Mouse (Mus musculus) Muller cell, postnatal 12 days (primary cell): ENCODE data around the gene B3gnt7.
"Not testable (repeated sequence)": the region's sequence is repeated elsewhere in the genome, so short reads cannot be mapped to it uniquely, and the experiment has no call there.

Experiments
- DNase-seq: peaks from one replicate; pipeline ENCODE4 v3.0.0-alpha.2; 2015; ENCODE audit errors: inconsistent ontology term

Gene B3gnt7

DNA sequence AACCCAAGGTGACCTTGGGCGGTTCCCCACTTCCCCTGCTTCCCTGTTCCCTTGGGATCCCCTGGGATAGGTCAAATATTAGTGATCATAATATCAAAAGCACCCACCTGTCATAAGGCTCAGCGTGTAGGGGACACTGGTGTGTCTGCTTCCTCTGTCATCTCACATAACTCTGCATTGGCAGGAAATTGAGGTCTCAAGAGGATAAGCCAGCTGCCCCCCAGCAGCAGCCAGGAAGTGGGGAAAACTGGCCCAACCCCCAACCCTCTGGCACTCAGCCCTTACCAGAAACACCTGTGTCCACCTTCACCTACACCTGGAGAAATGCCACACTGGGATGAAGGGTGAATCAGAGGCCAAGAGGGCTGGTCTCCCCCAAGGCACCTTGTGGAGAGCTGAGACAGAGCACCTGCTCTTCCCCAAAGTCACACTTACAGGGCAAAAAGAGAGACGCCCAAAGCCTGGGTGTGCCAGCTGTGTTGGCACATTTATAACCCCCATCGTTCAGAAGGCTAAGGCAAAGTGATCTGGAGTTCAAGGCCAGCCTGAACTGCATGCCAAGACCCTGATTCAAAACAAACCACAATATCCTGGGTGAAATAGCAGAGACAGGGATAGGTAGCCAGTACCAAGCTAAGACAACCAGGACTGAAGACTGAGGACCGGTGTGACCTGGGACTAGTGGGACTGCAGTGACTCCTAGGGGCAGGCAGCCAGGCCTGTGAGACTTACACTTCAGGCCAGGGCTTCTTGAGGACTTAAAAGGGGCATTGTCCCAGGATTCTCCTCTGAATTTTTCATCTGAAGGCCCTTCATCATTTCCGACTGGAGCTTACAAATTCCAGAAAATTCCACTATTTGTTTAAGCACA lies 1.2 kb upstream of the B3gnt7 start:
- DNase-seq: no peak

DNA sequence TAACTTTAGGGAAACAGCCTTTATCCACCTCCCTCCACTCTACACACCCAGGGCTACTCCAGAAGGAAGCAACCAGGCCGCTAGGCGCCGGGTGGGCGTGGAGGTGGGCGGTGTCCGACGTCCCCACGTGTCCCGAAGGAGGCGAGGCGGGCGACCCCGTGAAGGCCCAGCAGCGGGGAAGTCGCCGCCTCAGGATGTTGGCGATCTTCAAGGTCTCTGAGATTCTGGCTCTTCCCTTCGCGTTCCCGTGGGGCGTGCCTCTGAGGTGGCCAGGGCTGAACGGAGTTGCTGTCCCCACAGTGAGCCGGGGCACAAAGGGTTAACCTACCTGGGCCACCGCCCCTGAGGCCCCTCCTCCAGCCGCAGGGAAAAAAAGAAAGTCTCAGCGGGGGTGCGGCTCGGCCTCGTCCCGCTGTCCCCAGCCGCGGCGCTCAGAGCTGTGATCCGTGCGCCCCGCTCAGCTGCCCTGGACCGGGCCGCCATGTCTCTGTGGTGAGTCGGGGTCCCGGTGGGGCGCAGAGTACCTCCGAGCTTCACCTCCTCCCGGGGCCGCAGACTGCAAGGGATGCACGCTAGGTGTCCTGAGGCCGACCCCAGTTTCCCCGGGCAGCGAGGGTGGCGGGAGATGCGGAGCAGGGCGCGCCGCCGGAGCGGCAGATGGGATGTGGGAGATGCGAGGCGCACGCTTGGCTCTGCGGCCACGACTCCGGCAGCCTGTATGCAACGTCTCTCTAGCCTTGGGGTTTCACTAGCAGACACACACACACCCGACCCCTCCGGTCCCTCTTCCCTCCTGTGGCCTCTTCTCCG lies 636 bp downstream of the B3gnt7 start:
- peak; percentile 58 for DNase-seq

DNA sequence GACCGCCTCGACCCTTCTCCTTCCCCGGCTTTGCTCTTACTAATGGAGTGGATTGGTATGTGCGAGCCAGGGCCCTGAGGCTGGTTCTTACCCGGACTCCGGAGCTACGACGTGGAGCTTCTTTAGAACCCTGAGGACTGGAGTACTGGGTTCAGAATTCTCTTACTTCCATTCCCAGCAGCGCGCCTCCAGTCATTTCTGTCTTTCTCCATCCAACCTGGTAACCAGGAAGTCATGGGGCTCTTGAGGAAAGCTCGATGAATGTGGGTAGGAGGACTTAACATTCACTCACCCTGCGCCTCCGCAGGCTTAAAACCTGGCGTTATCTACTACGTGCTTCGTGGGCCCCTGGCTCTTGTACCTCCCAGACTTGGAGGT lies 1.2 kb downstream of the B3gnt7 start:
- DNase-seq: no peak

DNA sequence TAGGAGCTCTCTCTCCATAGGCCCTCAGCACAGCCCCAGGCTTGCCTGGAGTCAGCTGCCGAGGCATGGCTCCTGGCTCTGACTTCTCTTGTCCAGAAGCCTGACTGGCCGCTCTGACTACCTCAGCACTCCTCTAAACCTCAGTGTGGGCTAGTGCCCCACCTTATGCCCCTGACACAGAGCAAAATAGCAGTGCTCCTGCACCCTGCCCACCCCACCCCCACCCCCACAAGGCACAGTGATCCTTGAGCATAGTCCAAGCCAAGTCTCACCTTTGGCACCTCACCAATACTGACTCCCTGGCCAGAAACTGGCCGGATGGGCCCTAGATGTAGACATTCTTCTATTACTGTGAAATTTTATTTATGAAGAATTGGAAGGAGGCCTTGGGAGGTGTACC lies 4.1 kb downstream of the B3gnt7 start:
- DNase-seq: no peak

DNA sequence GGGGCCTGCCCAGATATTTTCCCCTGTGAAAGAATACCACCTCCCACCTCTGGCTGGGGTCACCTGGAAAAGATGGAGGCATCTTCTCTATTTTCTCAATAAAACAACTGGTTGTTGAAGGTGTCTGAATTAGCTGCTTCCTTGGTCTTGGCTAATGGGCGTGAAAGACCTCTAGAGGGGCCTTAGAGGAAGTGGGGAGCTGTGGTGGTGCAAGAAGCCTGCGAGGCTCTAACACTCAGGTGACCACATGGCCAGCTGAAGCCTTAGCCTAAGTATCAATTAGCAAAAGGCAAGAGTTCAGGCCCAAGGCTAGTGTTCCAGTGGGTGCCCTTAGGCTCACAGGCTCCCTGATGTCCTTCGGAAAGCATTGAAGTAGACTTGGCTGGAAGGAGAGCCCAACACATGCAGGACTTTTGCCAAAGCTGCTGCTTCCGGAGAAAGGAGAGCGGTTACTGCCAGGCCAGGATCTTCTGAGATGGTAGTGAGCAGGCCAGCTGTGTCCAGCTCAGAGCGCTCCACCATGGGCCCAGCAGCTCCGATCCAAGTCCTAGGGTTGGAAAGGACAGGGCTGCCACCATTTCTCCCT lies 4.6 kb downstream of the B3gnt7 start:
- no peak for DNase-seq

DNA sequence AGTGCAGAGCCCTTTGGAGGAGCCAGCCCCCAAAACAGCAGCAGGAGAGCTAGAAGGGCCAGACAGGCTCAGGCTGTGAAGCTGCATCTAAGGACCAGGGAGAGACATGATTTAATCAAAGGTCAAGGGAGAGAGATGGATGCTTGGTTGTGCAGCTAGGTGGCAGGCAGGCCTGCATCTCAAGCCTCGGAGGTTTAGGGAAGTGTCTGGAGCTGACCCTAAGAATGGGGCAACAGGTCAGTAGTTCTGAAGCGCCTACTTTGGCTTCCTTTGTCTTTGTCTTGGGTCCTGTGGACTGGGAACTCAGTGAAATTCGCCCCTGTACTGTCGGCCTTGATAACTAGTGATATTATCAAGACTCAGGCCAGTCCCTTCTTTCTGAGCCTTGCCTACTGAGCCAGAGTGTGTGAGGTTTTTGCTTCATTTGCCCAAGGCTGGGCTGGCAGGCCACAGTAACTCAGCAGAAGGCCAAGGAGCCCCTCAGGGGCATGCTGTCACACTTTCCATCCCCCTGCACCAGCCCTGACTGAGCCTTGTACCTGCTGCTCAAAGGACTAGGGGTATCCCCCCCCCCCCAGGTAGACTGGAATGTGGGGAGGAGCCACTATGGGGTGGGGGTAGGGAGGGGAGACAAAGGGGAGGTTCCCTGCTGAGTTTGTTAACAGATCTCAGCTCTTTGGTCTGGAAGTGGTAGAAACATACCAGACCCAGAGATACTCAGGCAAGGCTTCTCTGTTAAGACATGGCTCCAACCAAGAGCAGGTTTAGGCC lies 5.4 kb downstream of the B3gnt7 start:
- DNase-seq: no peak

DNA sequence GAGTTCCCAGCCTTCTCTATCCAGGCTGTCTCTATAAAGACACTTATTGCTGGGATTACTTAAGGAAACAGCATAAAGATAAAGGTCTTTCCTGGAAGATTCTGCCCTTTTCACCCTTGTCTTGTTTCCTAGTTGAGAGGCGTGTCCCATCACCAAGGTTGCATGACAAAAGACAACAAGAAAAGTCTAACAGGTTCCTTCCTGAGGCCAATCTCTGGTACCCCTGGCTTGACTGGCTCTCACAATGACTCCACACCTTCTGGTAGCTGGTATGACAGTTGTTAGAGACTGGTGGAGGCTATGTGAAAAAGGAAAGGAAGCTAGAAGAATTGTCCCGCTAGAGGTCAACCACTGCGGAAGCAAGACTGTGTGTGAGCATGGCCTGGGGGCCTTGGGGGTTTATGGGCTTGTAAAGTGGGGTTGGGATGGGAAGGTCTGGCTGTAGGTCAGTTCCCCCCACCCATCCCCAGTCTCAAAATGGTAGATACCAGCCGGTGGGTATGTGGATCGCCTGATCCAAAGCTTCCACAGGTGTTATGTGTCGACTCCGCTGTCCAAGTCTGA lies 6.7 kb downstream of the B3gnt7 start:
- DNase-seq: no peak

DNA sequence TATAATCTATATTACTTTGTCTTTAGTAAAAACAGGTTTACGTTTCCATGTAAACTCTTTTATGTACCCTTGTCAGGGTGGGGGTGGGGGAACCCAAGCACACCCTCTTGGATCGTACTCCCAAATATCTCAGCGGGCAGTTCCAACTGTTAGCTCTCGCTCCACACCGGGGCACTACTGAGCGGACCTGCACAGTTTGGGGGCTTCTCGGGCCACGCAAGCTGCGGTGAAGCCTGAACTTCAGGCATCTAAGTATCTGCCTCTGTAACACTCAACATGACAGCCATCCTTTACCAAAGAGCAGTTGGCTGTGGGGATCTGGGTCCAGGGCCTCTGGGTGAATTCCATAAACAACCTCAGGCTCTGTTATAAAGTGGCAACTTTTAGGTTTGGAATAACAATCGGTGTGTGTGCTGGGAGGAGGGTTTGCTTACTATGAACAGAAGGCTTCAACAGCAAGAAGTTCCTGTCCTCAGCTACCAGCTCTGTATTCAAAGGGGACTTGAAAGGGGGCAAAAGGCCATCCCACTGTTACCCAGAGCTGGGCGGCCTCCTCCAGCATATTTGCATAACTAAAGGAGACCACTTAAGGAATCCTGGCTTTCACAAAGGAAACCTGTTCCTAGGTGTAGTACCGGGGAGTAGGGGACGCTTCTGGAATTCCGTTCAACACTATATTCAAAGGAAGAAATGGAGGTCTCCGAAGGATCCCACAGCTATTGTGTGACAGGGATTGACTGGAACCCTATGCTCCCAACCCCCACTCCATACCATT lies 8.1 kb downstream of the B3gnt7 start:
- DNase-seq: no peak

DNA sequence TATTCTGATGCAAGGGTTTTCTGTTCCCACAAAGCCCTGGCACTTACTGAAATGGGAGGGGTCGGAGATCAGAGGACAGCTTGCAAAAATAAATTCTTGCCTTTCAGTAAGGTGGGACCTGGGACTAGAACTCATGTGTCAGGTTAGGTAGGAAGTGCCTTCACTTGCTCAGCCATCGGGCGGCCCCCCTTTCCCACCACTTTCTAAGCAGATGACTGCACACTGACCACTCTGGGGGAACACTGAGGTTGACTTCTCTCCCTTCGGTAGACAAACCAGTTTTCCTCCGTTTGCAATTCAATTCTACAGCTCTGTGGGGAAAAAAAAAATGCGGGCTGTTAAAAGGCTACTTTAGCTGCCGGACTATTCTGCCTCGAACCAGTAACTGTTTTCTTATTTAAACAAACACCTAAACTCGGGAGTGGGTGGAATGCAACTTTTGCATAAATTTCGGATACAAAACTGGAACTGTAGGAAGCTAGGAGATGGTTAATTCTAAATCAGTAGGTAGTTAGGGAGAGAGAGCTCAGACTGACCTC lies 8.9 kb downstream of the B3gnt7 start:
- DNase-seq: no peak

DNA sequence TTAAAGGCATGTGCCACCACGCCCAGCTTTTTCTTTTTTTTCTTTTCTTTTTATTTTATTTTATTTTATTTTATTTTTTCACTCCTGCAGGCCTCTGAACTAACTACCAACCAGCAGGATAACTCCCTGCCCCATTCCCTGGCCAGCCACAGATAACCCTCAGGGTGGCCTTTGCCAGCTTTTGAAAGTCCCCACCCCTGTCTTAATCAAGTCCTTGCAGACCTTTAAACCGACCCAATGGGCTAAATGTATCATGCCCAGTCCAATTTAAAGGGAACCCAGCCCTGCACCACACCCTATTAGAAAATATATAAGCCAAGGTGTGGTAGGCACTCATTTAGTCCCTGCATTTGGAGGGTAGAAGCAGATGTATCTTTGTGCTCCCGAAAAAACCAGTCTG lies 9.6 kb downstream of the B3gnt7 start:
- no peak for DNase-seq

DNA sequence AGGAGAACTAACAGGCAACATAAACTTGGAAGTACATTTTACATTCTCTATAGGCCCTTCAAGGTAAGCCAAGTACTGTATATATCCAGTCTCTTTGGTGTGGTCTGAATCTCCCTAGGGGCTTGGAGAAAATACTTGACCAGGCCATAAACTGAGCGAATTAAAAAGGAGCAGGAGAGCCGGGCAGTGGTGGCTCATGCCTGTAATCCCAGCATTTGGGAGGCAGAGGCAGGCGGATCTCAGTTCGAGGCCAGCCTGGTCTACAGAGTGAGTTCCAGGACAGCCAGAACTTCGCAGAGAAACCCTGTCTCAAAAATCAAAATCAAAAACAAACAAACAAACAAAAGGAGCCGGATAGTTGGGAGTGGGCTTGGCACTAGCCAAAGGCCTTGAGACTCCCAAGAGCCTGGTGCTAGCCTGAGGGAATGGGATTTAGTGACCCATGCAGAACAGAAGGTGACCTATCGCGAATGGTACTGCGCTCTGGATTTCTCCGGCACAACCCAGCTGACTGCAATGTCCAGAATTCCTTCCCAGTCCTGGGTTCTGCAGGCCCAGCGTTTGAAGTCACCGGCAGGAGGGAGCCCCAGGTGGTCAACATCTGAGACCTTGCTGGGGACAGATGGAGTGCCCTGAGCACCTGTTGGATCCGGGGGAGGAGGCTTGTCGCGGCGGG lies 10.6 kb downstream of the B3gnt7 start:
- no peak for DNase-seq

DNA sequence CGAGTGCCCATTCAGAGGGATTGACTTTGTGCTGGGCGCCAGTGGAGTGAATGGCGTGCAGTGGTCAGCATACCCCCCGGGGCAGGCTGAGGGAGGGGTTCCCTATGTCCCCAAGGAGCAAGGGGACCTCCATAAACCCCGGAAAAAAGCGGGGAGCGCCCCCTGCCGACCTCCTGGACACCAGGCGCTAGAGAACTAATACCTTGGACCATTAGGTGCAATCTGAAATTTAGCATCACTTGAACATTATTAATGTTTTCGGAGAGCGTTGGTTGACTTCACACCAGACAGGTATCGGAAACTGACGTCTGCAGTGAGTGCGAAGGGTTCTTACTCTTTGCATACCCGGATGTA lies 11.1 kb downstream of the B3gnt7 start:
- DNase-seq: no peak

DNA sequence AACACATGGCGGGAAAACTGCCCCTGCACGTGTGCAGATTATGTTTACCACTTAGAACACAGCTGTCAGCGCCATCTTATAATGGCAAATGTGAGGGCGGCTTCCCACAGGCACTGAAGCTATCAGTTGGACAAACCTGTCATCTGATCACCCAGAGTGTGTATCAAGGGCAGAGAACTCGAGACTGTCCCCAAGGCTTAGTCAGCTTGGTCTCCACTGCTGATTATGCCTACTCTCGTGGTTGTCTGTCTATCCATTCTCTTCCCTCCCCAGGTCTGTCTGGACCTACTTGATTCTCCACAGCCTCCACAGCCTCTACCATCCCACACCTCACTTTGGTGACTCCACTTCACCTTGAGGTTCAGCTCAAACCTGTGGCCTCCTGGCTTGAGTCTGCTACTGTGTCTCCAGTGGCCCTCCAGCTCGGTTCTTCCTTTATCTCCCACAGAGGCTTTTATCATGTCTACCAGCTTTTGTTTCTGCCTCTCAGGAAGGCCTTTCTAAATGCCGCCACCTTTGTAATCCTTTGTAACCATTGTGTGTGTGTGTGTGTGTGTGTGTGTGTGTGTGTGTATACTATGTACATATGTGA lies 18.3 kb downstream of the B3gnt7 start:
- no peak for DNase-seq

DNA sequence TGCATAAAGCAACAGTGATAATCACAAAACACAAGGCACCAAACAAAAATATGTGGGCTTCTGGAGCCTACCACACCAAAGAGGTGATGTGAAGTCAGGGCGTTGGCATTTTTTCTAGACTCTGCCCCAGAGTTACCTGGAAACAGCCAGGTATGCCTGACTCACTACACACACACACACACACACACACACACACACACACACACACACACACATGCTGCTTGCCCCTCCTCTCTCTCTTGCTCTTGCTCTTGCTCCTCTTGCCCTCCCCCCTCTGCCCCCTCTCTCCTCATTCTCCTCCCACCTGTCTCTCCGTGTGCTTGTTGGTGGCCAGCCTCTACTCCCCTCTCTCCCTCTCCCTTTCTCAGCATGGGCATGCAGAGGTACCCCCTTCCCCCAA lies 33.7 kb downstream of the B3gnt7 start:
- DNase-seq: no peak

DNA sequence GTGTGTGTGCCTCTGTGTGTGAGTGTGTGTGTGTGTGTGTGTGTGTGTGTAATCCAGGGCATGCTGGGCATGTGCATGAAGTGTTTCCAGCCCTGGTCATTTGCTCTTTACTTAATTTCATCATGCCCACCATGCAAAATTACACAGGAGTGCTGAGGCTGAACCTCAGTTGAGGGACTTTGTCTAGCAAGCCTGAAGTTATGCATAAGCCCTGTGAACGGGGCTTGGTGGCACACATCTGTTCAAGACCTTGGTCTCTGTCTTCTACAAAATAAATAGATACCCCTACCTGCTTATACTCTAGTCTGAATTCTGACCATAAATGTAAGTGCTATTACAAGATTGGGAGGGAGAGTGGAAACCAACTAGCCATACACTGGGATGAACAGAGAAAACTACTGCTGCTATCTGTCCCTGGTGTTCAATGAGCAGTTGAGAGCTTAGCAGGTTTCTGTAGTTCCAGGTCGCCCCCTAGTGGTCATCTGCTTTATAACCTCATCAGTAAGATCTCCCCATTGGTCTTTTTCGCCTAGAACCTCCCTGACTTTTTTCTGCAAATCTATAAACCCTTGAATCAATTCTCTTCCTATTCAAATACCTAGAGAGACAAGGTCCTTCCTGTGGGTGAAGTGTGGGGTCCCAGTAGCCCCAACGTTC lies 36.7 kb downstream of the B3gnt7 start:
- DNase-seq: peak; percentile 70

DNA sequence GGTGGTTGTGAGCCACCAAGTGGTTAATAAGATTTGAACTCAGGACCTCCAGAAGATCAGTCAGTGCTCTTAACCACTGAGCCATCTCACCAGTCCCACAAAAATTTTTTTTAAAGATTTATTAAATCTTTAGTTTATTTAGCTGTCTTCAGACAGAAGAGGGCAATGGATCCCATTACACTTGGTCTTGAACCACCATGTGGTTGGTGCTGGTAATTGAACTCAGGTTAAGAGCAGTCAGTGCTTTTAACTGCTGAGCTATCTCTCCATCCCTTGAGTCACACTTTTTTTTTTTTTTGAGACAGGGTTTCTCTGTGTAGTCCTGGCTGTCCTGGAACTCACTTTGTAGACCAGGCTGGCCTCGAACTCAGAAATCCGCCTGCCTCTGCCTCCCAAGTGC lies 38.5 kb downstream of the B3gnt7 start:
- DNase-seq: not testable (repeated sequence)

DNA sequence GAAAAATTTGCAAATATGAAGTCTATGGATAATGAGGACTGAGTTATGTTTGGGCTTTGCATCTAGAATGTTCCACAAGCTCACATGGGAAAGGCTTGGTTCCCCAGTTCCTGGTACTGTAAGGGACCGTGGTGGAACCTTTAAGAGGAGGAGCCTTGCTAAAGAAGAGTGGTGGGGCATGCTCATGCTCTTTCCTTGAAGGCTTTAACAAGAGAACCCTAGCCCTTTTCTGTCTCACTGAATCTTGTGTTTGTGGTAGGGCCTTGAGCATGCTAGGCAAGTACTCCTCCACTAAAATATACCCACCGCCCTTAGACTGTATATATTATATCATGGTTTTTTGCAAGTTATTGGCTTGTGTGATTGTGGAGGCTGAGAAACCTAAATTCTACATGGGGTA lies 39.7 kb downstream of the B3gnt7 start:
- DNase-seq: no peak

DNA sequence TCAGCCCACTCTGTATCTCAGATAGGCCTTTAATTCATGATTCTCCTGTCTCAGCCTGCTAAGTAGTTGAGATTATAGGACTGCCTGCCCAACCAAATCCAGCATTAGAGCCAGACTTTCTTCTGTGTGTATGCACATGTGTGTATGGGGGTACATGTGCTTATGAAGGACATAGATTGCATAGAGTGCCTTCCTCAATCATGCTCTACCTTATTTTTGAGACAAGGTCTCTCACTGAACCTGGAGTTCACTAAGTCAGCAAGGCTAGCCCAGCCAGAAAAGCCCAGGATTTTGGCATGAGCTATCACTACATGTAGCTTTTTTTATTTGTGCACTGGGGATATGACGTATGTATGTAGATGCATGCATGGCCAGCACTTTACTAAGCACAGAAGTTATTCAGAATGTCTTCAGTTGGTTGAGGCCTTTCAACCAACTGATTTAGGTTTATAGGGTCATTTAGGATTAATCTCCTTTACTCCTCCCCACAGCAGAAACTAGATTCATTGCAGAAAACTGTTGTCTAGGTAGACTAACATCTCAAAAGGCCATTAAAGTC lies 40.5 kb downstream of the B3gnt7 start:
- DNase-seq: no peak
